Mouse (Mus musculus) heart, adult 18-20 months (tissue): Measurements from ENCODE around the gene Zmynd11. TPM values are rescaled to one million over a fixed set of nuclear protein-coding genes. Genes with fewer than 3 reads are reported as not detected.
A peak's percentile ranks its signal among the peaks of the same experiment; 100 is the strongest.
"Not testable (repeated sequence)": the region's sequence is repeated elsewhere in the genome, so short reads cannot be mapped to it uniquely, and the experiment has no call there.

Experiments
- DNase-seq, 2 experiments: peaks; one replicate each; pipeline ENCODE4 v3.0.0; 2021 to 2022; ENCODE audit warnings: mixed read lengths in 1 of 2
- long read RNA-seq, 2 experiments: library from polyadenylated mRNA; stranded (forward); transcript quantifications; one replicate each; pipeline ENCODE4 v2.0.0; 2021
- total RNA-seq, 2 experiments: library from RNA; stranded (reverse); gene quantifications; 2 replicates each; pipeline ENCODE4 v1.2.3; 2021

Gene Zmynd11
- 100 to 1,000 TPM; 115 to 116 TPM for total RNA-seq
- long read RNA-seq, experiment 1, full-length matches to known transcripts = 22 of 83 reads
- long read RNA-seq, experiment 1, partial matches to known transcripts = 7 of 83 reads
- long read RNA-seq, experiment 1, other reads (novel, unspliced or antisense) = 54 of 83 reads
- long read RNA-seq, experiment 2, full-length matches to known transcripts = 8 of 43 reads
- long read RNA-seq, experiment 2, partial matches to known transcripts = 4 of 43 reads
- long read RNA-seq, experiment 2, other reads (novel, unspliced or antisense) = 31 of 43 reads

GRCm38 (mm10) chr13:9764646-9765536, at the start of gene Zmynd11:
Zmynd11 (minus strand) TSS chr13:9765330.
- peak in 1 of 2 experiments; percentile 77 for DNase-seq

- no peak for DNase-seq
These were observed 30.9 kb upstream of the Zmynd11 start for GRCm38 (mm10) chr13:9795889-9796631.

DNA sequence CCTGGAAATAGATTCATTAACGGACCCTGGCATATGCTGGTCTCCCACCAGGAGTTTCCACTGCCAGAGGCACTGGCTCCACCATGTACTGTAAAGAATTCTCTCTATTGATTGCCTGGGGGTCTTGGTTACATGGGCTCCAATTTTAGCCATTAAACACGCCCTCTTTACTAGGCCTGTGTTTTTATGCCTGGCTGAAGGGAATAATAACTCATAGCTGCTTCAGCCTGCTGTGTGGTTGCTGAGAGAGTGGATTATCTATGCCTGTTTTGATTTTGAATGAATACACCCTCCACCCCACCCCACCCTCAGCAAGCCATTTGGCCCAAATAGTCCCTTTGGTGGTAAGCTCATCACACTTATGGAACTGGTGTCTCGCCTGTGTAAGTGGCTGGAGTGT, 20.9 kb upstream of the Zmynd11 start:
- no peak for DNase-seq

GRCm38 (mm10) chr13:9783717-9784116, 18.6 kb upstream of the Zmynd11 start:
- no peak for DNase-seq

DNA sequence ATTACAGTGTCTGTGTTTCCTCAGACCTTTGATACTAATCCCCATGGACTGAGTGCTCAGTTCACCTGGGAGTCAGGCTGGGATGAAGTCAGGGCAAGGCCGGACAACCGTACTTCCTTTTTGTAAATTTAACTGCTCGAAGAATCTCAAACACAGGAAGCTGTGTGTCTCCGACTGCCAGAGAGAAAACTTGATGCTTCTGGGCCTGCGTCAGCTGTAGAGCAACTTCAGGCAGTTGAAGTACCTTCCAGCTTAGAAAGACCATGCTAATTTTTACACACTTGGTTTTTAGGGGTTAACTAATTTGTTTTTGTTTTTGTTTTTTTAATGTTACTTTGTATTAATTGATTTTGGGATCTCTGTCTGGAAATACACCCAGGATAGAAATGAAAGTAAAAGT, 10.8 kb upstream of the Zmynd11 start:
- DNase-seq = peak; percentile 44 to 61

GRCm38 (mm10) chr13:9774077-9774476, 8.9 kb upstream of the Zmynd11 start:
- no peak for DNase-seq

DNA sequence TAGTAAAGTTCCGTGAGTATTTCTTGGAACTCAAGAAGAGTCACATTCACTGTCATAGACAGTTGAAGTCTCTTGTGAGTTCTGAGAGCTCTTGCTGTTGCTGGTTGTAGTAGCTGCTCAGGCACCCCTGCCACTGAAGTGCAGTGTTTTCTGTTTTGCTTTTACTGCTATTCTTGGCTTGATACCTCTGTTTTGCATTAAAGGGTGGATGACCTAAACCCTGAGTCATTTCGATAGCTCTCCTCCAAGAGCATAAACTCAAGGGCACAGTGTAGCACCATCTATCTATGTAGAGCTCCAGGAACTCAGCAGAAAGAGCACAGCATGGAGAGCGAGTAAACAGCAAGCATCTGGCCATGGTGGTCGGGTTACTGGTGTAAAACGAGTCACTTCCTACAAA, 2.1 kb upstream of the Zmynd11 start:
- DNase-seq = peak in 1 of 2 experiments; percentile 28

DNA sequence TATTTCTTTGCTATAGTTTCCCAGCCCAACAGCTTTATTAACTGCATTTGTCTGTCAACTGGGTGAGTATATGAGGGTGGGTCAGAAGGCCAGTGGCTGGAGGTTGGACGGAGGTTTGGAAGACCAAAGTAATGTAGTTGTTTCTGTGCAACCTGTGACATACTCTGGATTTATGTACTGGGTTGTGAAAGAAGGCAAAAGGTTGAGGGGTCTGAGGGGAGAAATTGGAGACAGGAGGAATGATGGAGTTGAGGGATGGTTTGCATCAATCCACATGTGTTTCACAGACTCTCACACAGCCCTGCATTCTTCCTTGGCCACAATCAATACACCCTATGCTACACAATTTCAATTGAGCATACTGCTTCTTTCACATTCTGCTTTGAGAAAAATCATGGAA, 1.4 kb upstream of the Zmynd11 start:
- DNase-seq = no peak

DNA sequence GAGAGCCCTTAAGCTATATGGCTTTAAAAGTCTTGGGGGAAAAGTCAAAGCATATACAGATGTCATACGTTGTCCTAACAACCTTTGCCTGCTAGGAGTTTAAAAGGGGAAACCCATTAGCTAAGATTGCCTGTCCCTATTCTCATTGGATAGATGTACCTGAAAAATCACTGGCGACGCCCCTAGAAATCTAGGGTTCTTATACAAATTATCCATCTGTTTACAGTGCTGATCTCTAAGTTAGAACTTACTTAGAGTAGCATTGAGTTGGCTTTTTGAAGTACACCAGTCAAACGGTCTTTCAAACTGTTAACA, 364 bp upstream of the Zmynd11 start:
- DNase-seq = no peak

DNA sequence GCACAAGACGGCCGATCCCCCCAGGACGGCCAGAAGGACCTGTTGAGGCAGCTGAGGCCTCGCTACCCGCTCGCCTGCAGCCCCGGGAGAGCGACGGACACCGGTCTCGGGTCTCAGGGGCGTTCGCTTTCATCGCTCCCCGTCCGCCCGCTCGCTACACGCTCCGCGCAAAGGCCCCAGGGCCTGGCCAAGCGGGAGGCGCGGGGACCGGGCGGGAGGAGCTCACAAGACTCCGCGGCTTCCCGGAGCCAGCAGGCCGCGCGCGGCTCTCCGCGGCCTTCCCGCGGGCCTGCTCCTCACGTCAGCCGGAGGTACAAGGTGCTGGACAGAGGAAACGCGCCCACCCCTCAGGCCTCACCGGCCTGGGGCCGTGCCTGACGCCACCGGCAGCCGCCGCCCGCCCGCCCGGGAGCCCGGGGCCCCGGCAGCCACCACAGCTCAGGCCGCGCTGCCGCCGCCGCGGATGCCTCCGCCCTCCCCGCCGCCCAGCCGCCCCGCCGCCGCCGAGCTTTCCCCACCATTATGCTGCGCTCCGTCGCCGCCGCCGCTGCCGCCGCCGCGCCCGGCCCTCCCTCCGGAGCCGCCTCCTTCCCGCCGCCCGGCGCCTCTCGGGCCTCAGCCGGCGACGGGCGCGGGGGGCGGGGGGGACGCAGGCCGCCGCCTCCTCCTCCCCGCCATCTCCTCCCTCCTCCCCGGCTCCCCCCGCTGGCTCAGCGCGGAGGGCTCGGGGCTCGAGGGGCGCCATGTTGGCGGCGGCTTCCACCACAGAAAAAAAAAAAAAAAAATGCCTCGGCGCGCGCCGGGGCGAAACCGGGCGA, 1.1 kb downstream of the Zmynd11 start:
- peak; percentile 77 to 87 for DNase-seq

DNA sequence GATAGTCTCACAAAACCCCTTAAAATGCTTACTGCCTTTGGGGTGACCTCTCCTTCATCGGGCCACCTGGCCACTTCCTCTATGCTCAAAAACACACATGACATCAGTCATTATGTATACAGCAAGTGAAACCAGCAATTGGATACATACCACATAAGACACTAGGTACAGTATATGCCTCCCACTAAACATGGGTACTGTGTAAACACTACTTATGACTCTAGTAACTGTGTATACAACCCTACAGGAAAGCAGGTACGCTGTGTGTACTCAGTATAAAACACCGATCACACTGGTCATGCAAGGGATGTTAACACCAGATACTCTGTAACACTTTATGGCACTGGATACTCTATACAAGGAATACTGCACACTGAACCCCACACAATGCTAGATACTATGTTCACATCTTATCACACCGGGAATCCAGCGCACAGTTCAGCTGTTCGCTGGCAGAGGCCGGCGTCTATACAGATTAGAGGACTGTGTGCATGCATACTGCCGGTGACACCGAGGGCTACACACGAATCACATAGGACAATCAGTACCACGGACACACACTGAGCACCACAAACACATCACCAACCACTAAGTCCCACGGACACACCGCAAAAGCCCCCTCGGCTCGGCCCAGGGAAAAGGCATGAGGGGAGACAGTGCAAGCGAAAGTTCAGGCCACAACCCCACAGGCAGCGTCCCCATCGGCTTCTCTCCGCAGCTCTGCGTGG, 1.9 kb downstream of the Zmynd11 start:
- DNase-seq = no peak

DNA sequence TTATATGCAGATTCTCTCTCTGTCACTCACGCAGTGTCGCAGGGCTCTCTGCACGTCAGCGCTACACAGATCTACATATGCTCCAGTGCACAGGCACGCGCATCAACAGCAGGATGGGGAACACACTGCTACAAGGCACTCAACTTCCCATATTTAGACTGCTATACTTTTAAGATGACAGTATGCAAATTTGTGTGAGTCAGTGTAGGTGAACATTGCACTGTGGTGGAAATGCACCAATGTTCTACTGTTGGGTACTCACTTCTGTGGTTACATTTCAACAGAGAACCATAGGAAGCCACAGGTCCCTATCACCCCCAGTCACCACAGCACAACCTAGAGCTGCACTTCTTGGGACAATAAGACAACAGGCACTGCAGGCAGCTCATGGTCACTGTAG, 5.1 kb downstream of the Zmynd11 start:
- DNase-seq = no peak

DNA sequence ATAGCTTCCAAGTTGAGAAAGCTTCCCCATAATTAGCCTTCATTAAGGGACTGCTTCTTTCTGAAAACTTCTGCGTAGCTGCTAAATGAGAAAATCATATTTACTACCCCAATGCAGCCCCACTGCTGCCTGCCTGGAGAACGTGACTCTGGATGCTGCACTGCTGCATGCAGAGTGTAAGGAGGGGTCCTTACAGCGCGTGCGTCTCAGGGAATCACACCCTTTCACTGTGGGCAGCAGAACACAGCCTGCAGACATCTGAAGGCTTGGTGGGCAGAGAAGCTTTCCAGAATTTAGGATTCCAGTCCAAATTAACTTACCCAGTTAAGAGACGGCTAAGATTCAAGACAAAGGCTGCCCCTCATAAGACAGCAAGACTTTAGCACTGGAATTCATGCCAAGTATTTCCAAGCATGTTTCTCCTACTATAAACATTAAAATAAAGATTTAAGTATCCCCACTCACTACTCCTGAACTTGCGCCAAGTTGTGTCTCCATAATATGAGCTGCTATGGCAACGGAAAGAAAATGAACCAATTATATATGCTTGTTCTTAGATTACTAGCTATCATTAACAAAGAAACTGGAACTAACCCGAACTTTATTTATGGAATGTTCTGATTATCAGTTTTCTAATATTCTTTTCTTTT, 7.2 kb downstream of the Zmynd11 start:
- DNase-seq = no peak

- DNase-seq = no peak
These were observed 11.4 kb downstream of the Zmynd11 start for GRCm38 (mm10) chr13:9753706-9754105.

- peak in 1 of 2 experiments; percentile 40 for DNase-seq
These were observed 14.8 kb downstream of the Zmynd11 start for GRCm38 (mm10) chr13:9750320-9750719.

GRCm38 (mm10) chr13:9749796-9750195, 15.3 kb downstream of the Zmynd11 start:
- no peak for DNase-seq

- no peak for DNase-seq
These were observed 26.9 kb downstream of the Zmynd11 start for GRCm38 (mm10) chr13:9738190-9738589.

DNA sequence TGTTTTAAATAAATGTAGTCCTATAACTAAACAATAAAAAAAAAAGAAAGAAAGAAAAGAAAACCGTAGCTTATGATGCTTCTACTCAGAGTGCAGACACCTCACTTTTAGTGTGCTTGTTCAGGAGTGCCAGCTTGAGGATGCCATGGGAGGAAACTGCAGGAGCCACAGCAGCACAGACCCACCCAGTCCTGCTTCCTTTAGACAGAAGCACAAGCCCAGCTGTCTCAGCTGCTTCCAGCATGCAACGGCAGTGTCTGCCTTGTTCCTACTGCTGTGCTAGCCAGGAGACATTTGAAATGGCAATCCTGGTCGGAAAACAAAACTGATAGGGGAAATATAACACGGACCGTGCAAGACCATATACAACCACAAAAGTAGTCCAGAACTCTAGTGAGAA, 28.1 kb downstream of the Zmynd11 start:
- DNase-seq = peak in 1 of 2 experiments; percentile 23

GRCm38 (mm10) chr13:9732262-9732661, 32.9 kb downstream of the Zmynd11 start:
- DNase-seq = not testable (repeated sequence)

GRCm38 (mm10) chr13:9729073-9729472, 36.1 kb downstream of the Zmynd11 start:
- peak in 1 of 2 experiments; percentile 20 for DNase-seq

DNA sequence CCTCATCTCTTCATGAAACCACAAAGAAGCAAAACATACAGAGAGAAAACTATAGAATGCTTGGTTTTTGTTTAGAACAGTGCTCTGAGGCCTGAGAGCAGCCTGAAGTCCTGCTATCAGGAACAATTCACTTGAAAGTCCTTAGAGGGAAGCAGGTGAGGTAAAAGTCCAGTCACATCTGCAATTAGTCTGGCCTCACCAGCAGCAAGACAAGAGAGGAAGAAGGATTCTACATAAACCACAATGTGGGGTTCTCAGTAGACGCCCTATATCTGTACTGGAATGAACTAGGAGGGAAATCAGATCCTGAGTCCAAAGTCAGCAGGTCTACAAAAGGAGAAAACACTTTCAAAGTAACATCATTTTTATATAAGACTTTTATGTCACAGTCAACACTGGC, 49.9 kb downstream of the Zmynd11 start:
- no peak for DNase-seq
